Mouse (Mus musculus) neural tube, embryonic 12.5 days (tissue): ENCODE measurements around the gene Tnnt3. TPM values are rescaled to one million over a fixed set of nuclear protein-coding genes. Genes with fewer than 3 reads are reported as not detected.

Experiments
- ATAC-seq: fragments of 200-750 bp; cut with Nextera tagmentation; 2 replicates; pipeline ENCODE4 v1.8.0; 2017; ENCODE audit warnings: low read depth, mild to moderate bottlenecking, moderate TSS enrichment, moderate library complexity; ENCODE audit not compliant: low FRiP score
- H3K27ac ChIP-seq: fragments of 300-500 bp; sonication (generic); 2 replicates; pipeline ENCODE4 v1.5.1; 2016
- H3K27me3 ChIP-seq: fragments of 300-500 bp; sonication (generic); replicated peaks from 2 replicates; pipeline ENCODE4 v1.6.1; 2016; ENCODE audit warnings: mild to moderate bottlenecking
- H3K36me3 ChIP-seq: fragments of 300-500 bp; sonication (generic); 2 replicates; pipeline ENCODE4 v1.6.1; 2016; ENCODE audit warnings: mild to moderate bottlenecking
- H3K4me1 ChIP-seq: fragments of 300-500 bp; sonication (generic); 2 replicates; pipeline ENCODE4 v1.6.1; 2016
- H3K4me2 ChIP-seq: fragments of 300-500 bp; sonication (generic); replicated peaks from 2 replicates; pipeline ENCODE4 v1.6.1; 2016; ENCODE audit warnings: mild to moderate bottlenecking
- H3K4me3 ChIP-seq: fragments of 300-500 bp; sonication (generic); 2 replicates; pipeline ENCODE4 v1.5.1; 2016
- H3K9ac ChIP-seq: fragments of 300-500 bp; sonication (generic); 2 replicates; pipeline ENCODE4 v1.6.1; 2016; ENCODE audit warnings: mild to moderate bottlenecking
- H3K9me3 ChIP-seq: fragments of 300-500 bp; sonication (generic); 2 replicates; pipeline ENCODE4 v1.6.1; 2016; ENCODE audit warnings: mild to moderate bottlenecking
- WGBS: fragments of 180-500 bp; shearing (Covaris S2); methylation state at CpG from one replicate; pipeline ENCODE4 v1.1.7; 2016; 5-methylcytosine and 5-hydroxymethylcytosine counted together
- polyA plus RNA-seq: library from polyadenylated mRNA; unstranded; fragments of >200 nt; fragmentation: Nextera tagmentation; extraction: Ambion mirVana; gene quantifications from 2 replicates; pipeline ENCODE4 v1.2.1, GENCODE M21; 2016

The Tnnt3 gene
- polyA plus RNA-seq, 1 experiment from 2014 or later, result 5.7 TPM

GRCm38 (mm10) chr7:142462594-142463078 lies 36.0 kb upstream of the Tnnt3 start:
- no peaks in the 10 kb centered on the region for H3K36me3 ChIP-seq
- 75% methylated on average over 4 of the region's 4 CpGs for WGBS
- no peaks in the 10 kb centered on the region for H3K4me1 ChIP-seq
- no peak overlapping the region for H3K27ac ChIP-seq
- H3K4me3 ChIP-seq, result no peak overlapping the region
- H3K9ac ChIP-seq, result no peak overlapping the region
- no peaks in the 10 kb centered on the region for H3K27me3 ChIP-seq
- no peak overlapping the region for H3K4me2 ChIP-seq
- no peaks in the 10 kb centered on the region for H3K9me3 ChIP-seq
- ATAC-seq, result no peak

- Histone ChIP-seq H3K9ac (no peak overlapping the region), H3K27me3 (no peaks in the 10 kb centered on the region), H3K4me1 (peaks cover 20% of the 10 kb centered on the region), H3K4me3 (no peak overlapping the region), H3K9me3 (no peaks in the 10 kb centered on the region), H3K4me2 (no peak overlapping the region), H3K27ac (no peak overlapping the region), H3K36me3 (no peaks in the 10 kb centered on the region)
- ATAC-seq, result no peak
- WGBS, result 89% methylated on average over 7 of the region's 7 CpGs
Observed at GRCm38 (mm10) chr7:142470171-142470691, 28.4 kb upstream of the Tnnt3 start.

GRCm38 (mm10) chr7:142470808-142471413 lies 27.7 kb upstream of the Tnnt3 start:
- H3K9ac ChIP-seq, result no peak overlapping the region
- H3K9me3 ChIP-seq, result no peaks in the 10 kb centered on the region
- no peak overlapping the region for H3K27ac ChIP-seq
- peaks cover 20% of the 10 kb centered on the region for H3K4me1 ChIP-seq
- H3K4me2 ChIP-seq, result no peak overlapping the region
- ATAC-seq, result no peak
- H3K4me3 ChIP-seq, result no peak overlapping the region
- 22% methylated on average over 4 of the region's 4 CpGs for WGBS
- no peaks in the 10 kb centered on the region for H3K36me3 ChIP-seq
- H3K27me3 ChIP-seq, result no peaks in the 10 kb centered on the region

- no peaks in the 10 kb centered on the region for H3K36me3 ChIP-seq
- no peak overlapping the region for H3K27ac ChIP-seq
- H3K9me3 ChIP-seq, result no peaks in the 10 kb centered on the region
- 0 out of 2 replicates have a peak overlapping the region, but pooled peaks have one; percentile 35 for H3K9ac ChIP-seq
- H3K4me1 ChIP-seq, result peaks cover 20% of the 10 kb centered on the region
- peak overlapping the region; percentile 4; the same call in 1 of the 2 replicates for H3K4me2 ChIP-seq
- 29% methylated on average over 5 of the region's 6 CpGs for WGBS
- H3K4me3 ChIP-seq, result no peak overlapping the region
- no peaks in the 10 kb centered on the region for H3K27me3 ChIP-seq
- ATAC-seq, result no peak
Observed at GRCm38 (mm10) chr7:142471414-142471861, 27.2 kb upstream of the Tnnt3 start.

GRCm38 (mm10) chr7:142471884-142472570 lies 26.6 kb upstream of the Tnnt3 start:
- Histone ChIP-seq H3K27me3 (no peaks in the 10 kb centered on the region), H3K9ac (0 out of 2 replicates have a peak overlapping the region, but pooled peaks have one; percentile 35), H3K4me2 (peak overlapping the region; percentile 4), H3K4me1 (peaks cover 20% of the 10 kb centered on the region), H3K27ac (no peak overlapping the region), H3K36me3 (no peaks in the 10 kb centered on the region), H3K9me3 (no peaks in the 10 kb centered on the region), H3K4me3 (no peak overlapping the region)
- 32% methylated on average over 15 of the region's 15 CpGs for WGBS
- no peak for ATAC-seq

GRCm38 (mm10) chr7:142472936-142473335 lies 25.7 kb upstream of the Tnnt3 start:
- Histone ChIP-seq H3K4me2 (peak overlapping the region; percentile 4; the same call in 1 of the 2 replicates), H3K9me3 (no peaks in the 10 kb centered on the region), H3K9ac (no peak overlapping the region), H3K27me3 (no peaks in the 10 kb centered on the region), H3K27ac (no peak overlapping the region), H3K4me1 (peaks cover 20% of the 10 kb centered on the region), H3K4me3 (no peak overlapping the region), H3K36me3 (no peaks in the 10 kb centered on the region)
- ATAC-seq, result no peak
- WGBS, result 88% methylated on average over 4 of the region's 4 CpGs

GRCm38 (mm10) chr7:142473476-142473875 lies 25.2 kb upstream of the Tnnt3 start:
- Histone ChIP-seq H3K4me1 (peaks cover 20% of the 10 kb centered on the region), H3K4me3 (no peak overlapping the region), H3K4me2 (no peak overlapping the region), H3K27ac (no peak overlapping the region), H3K9me3 (no peaks in the 10 kb centered on the region), H3K9ac (no peak overlapping the region), H3K27me3 (no peaks in the 10 kb centered on the region), H3K36me3 (no peaks in the 10 kb centered on the region)
- WGBS, result 85% methylated on average over 2 of the region's 2 CpGs
- no peak for ATAC-seq

- no peak overlapping the region for H3K4me3 ChIP-seq
- peaks cover 20% of the 10 kb centered on the region for H3K4me1 ChIP-seq
- H3K4me2 ChIP-seq, result no peak overlapping the region
- H3K27me3 ChIP-seq, result no peaks in the 10 kb centered on the region
- no peaks in the 10 kb centered on the region for H3K9me3 ChIP-seq
- no peak overlapping the region for H3K9ac ChIP-seq
- 80% methylated on average over 14 of the region's 14 CpGs for WGBS
- H3K36me3 ChIP-seq, result no peaks in the 10 kb centered on the region
- no peak overlapping the region for H3K27ac ChIP-seq
- no peak for ATAC-seq
Observed at GRCm38 (mm10) chr7:142474799-142475198, 23.8 kb upstream of the Tnnt3 start.

GRCm38 (mm10) chr7:142475641-142476040 lies 23.0 kb upstream of the Tnnt3 start:
- no peak overlapping the region for H3K4me3 ChIP-seq
- no peak for ATAC-seq
- H3K27me3 ChIP-seq, result no peaks in the 10 kb centered on the region
- no peak overlapping the region for H3K27ac ChIP-seq
- no peaks in the 10 kb centered on the region for H3K36me3 ChIP-seq
- no peak overlapping the region for H3K4me2 ChIP-seq
- WGBS, result 73% methylated on average over 7 of the region's 7 CpGs
- no peaks in the 10 kb centered on the region for H3K9me3 ChIP-seq
- H3K9ac ChIP-seq, result no peak overlapping the region
- H3K4me1 ChIP-seq, result peaks cover 20% of the 10 kb centered on the region

GRCm38 (mm10) chr7:142476271-142476670 lies 22.4 kb upstream of the Tnnt3 start:
- Histone ChIP-seq H3K4me3 (no peak overlapping the region), H3K4me1 (peaks cover 20% of the 10 kb centered on the region), H3K27me3 (no peaks in the 10 kb centered on the region), H3K9me3 (no peaks in the 10 kb centered on the region), H3K27ac (no peak overlapping the region), H3K36me3 (no peaks in the 10 kb centered on the region), H3K4me2 (no peak overlapping the region), H3K9ac (no peak overlapping the region)
- ATAC-seq, result no peak
- WGBS, result 84% methylated on average over 5 of the region's 5 CpGs

- peaks cover 20% of the 10 kb centered on the region for H3K4me1 ChIP-seq
- no peak for ATAC-seq
- 85% methylated on average over 13 of the region's 13 CpGs for WGBS
Observed at GRCm38 (mm10) chr7:142476795-142477452, 21.7 kb upstream of the Tnnt3 start.

GRCm38 (mm10) chr7:142478001-142478400 lies 20.6 kb upstream of the Tnnt3 start:
- no peaks in the 10 kb centered on the region for H3K9me3 ChIP-seq
- no peaks in the 10 kb centered on the region for H3K27me3 ChIP-seq
- 87% methylated on average over 6 of the region's 6 CpGs for WGBS
- H3K4me3 ChIP-seq, result no peak overlapping the region
- no peak overlapping the region for H3K4me2 ChIP-seq
- no peak for ATAC-seq
- H3K9ac ChIP-seq, result no peak overlapping the region
- peaks cover 25% of the 10 kb centered on the region for H3K4me1 ChIP-seq
- H3K36me3 ChIP-seq, result no peaks in the 10 kb centered on the region
- H3K27ac ChIP-seq, result no peak overlapping the region

More at GRCm38 (mm10) chr7:142476795-142477452, 21.7 kb upstream of the Tnnt3 start:
- Histone ChIP-seq H3K27me3 (no peaks in the 10 kb centered on the region), H3K27ac (no peak overlapping the region), H3K4me2 (no peak overlapping the region), H3K9me3 (no peaks in the 10 kb centered on the region), H3K9ac (no peak overlapping the region), H3K36me3 (no peaks in the 10 kb centered on the region), H3K4me3 (no peak overlapping the region)
